Mouse (Mus musculus): ENCODE results near the gene Nlk. TPM values are rescaled to one million over a fixed set of nuclear protein-coding genes. Genes with fewer than 3 reads are reported as not detected.
A peak's percentile ranks its signal among the peaks of the same experiment; 100 is the strongest.

The Nlk gene
- polyA plus RNA-seq, 1 experiment from 2014 or later, result 25.8 TPM

- 35% methylated on average over 6 of the region's 6 CpGs for WGBS
- no peak for DNase-seq (ENCODE audit: low spot score, missing footprints)
- Histone ChIP-seq H3K4me2 (peak overlapping the region; percentile 62), H3K27me3 (ENCODE audit: control insufficient read depth, insufficient read depth, low read length) (no peaks in the 10 kb centered on the region), H3K36me3 (ENCODE audit: control insufficient read depth, insufficient read depth, low read length) (no peaks in the 10 kb centered on the region), H3K27ac (ENCODE audit: low read depth, low read length) (0 out of 2 replicates have a peak overlapping the region, but pooled peaks have one; percentile 17), H3K4me3 (ENCODE audit: low read depth, low read length) (peak overlapping the region; percentile 69), H3K4me1 (ENCODE audit: control insufficient read depth, insufficient read depth, low read length) (peaks cover 12% of the 10 kb centered on the region), H3K9me3 (ENCODE audit: control insufficient read depth, low read length) (no peaks in the 10 kb centered on the region), H3K9ac (ENCODE audit: low read length) (peak overlapping the region; percentile 60)
- peak; percentile 47 for ATAC-seq (ENCODE audit: low FRiP score)
Measured at GRCm38 (mm10) chr11:78551059-78551398, 146.1 kb downstream of the Nlk start.

- H3K27ac ChIP-seq (ENCODE audit: low read depth, low read length), result peak within 1 kb of the TSS; percentile 72
Measured at GRCm38 (mm10) chr11:78550168-78551058, 146.8 kb downstream of the Nlk start, which contains the start of gene Tmem97. Tmem97 (minus strand) TSS chr11:78550777.

GRCm38 (mm10) chr11:78549491-78549987, 147.6 kb downstream of the Nlk start:
- peak overlapping the region; percentile 75 for H3K9ac ChIP-seq (ENCODE audit: low read length)
- no peak for DNase-seq (ENCODE audit: low spot score, missing footprints)
- H3K4me3 ChIP-seq (ENCODE audit: low read depth, low read length), result peak overlapping the region; percentile 69
- H3K36me3 ChIP-seq (ENCODE audit: control insufficient read depth, insufficient read depth, low read length), result no peaks in the 10 kb centered on the region
- no peaks in the 10 kb centered on the region for H3K27me3 ChIP-seq (ENCODE audit: control insufficient read depth, insufficient read depth, low read length)
- whole genome bisulfite sequencing, result 12% methylated on average over 5 of the region's 5 CpGs
- H3K4me1 ChIP-seq (ENCODE audit: control insufficient read depth, insufficient read depth, low read length), result peaks cover 12% of the 10 kb centered on the region
- no peak for ATAC-seq (ENCODE audit: low FRiP score)
- no peaks in the 10 kb centered on the region for H3K9me3 ChIP-seq (ENCODE audit: control insufficient read depth, low read length)
- no peak overlapping the region for H3K27ac ChIP-seq (ENCODE audit: low read depth, low read length)
- H3K4me2 ChIP-seq, result peak overlapping the region; percentile 62

More at GRCm38 (mm10) chr11:78550168-78551058, 146.8 kb downstream of the Nlk start, which contains the start of gene Tmem97:
- H3K36me3 ChIP-seq (ENCODE audit: control insufficient read depth, insufficient read depth, low read length), result no peaks in the 10 kb centered on the region
- no peaks in the 10 kb centered on the region for H3K9me3 ChIP-seq (ENCODE audit: control insufficient read depth, low read length)
- H3K4me3 ChIP-seq (ENCODE audit: low read depth, low read length), result peak within 1 kb of the TSS; percentile 69
- peak within 1 kb of the TSS; percentile 62 for H3K4me2 ChIP-seq
- no peaks in the 10 kb centered on the region for H3K27me3 ChIP-seq (ENCODE audit: control insufficient read depth, insufficient read depth, low read length)
- DNase-seq (ENCODE audit: low spot score, missing footprints) (peak; percentile 98), ATAC-seq (ENCODE audit: low FRiP score) (peak; percentile 100)
- peaks cover 12% of the 10 kb centered on the region for H3K4me1 ChIP-seq (ENCODE audit: control insufficient read depth, insufficient read depth, low read length)
- WGBS, result under 1% methylated on average over 60 of the region's 60 CpGs
- H3K9ac ChIP-seq (ENCODE audit: low read length), result peak within 1 kb of the TSS; percentile 75

DNA sequence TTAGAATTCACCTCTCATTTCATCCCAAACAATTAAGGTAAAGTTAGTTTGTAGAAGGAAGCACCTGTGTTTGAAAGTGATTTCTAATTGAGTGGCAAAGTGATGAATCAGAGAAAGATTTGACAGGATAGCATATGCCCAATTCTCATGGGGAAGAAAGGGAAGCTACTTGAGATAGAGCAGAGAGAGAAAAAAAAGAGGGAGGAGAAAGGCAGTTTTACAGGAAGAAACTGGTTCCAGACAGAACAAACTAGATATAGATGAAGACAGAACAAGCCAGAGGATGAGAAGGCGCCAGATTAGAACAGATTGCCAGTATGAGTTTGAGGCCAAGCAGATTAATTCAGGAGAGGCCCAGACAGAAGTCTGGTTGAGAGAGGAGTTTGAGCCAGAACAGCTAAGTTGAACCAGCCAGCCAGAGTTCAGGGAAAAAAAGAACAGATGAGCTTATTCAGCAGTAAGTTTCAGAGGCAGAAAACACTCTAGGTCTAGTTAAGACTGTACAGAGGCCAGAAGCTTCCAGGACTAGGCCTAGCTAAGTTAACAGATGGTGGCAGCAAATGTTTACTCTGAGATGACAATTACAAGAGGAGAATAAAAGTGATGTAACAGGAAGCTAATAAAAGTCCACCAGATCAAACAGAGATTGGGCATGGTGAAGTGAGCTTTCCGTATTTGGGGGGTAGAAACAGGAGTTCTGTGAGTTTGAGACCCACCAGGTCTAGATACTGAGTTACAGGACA, 149.3 kb downstream of the Nlk start:
- H3K9ac ChIP-seq (ENCODE audit: low read length), result no peak overlapping the region
- no peaks in the 10 kb centered on the region for H3K9me3 ChIP-seq (ENCODE audit: control insufficient read depth, low read length)
- H3K4me1 ChIP-seq (ENCODE audit: control insufficient read depth, insufficient read depth, low read length), result peaks cover 12% of the 10 kb centered on the region
- WGBS, result 90% methylated on average over 2 of the region's 2 CpGs
- no peaks in the 10 kb centered on the region for H3K27me3 ChIP-seq (ENCODE audit: control insufficient read depth, insufficient read depth, low read length)
- no peak overlapping the region for H3K4me3 ChIP-seq (ENCODE audit: low read depth, low read length)
- no peak overlapping the region for H3K27ac ChIP-seq (ENCODE audit: low read depth, low read length)
- no peak overlapping the region for H3K4me2 ChIP-seq
- ATAC-seq (ENCODE audit: low FRiP score) (no peak), DNase-seq (ENCODE audit: low spot score, missing footprints) (no peak)
- peaks cover 4% of the 10 kb centered on the region; the same call in 1 of the 2 replicates for H3K36me3 ChIP-seq (ENCODE audit: control insufficient read depth, insufficient read depth, low read length)

DNA sequence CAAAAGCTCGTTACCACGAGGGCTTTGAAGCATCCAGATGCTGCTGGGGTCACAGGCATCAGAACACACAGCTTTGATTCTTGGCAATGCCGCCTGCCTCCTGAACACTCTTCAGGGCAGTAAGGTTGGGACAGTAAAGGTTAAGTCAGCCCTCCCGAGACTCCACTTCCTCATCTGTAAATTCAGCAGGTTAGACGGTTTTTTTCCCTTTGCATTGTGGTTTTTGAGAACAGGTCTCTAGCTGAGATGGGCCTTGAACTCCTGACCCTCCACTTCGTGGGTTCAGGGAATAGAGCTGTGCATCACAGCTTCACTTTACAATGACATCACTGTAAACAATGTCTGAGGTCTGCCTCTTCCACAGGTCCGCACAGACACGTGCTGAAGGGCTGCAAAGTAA, 152.0 kb downstream of the Nlk start:
- H3K27ac ChIP-seq (ENCODE audit: low read depth, low read length), result no peak overlapping the region
- no peak overlapping the region for H3K4me2 ChIP-seq
- DNase-seq (ENCODE audit: low spot score, missing footprints) (no peak), ATAC-seq (ENCODE audit: low FRiP score) (no peak)
- H3K9me3 ChIP-seq (ENCODE audit: control insufficient read depth, low read length), result no peaks in the 10 kb centered on the region
- H3K4me1 ChIP-seq (ENCODE audit: control insufficient read depth, insufficient read depth, low read length), result peaks cover 12% of the 10 kb centered on the region
- no peak overlapping the region for H3K9ac ChIP-seq (ENCODE audit: low read length)
- H3K4me3 ChIP-seq (ENCODE audit: low read depth, low read length), result no peak overlapping the region
- H3K27me3 ChIP-seq (ENCODE audit: control insufficient read depth, insufficient read depth, low read length), result no peaks in the 10 kb centered on the region
- 77% methylated on average over 8 of the region's 8 CpGs for whole genome bisulfite sequencing
- H3K36me3 ChIP-seq (ENCODE audit: control insufficient read depth, insufficient read depth, low read length), result peaks cover 6% of the 10 kb centered on the region; the same call in 1 of the 2 replicates

GRCm38 (mm10) chr11:78544449-78545111, 152.6 kb downstream of the Nlk start:
- ATAC-seq (ENCODE audit: low FRiP score) (no peak), DNase-seq (ENCODE audit: low spot score, missing footprints) (no peak)
- Histone ChIP-seq H3K36me3 (ENCODE audit: control insufficient read depth, insufficient read depth, low read length) (peaks cover 8% of the 10 kb centered on the region; the same call in 1 of the 2 replicates), H3K4me1 (ENCODE audit: control insufficient read depth, insufficient read depth, low read length) (peaks cover 11% of the 10 kb centered on the region), H3K4me2 (no peak overlapping the region), H3K9me3 (ENCODE audit: control insufficient read depth, low read length) (no peaks in the 10 kb centered on the region), H3K9ac (ENCODE audit: low read length) (no peak overlapping the region), H3K4me3 (ENCODE audit: low read depth, low read length) (no peak overlapping the region), H3K27me3 (ENCODE audit: control insufficient read depth, insufficient read depth, low read length) (no peaks in the 10 kb centered on the region), H3K27ac (ENCODE audit: low read depth, low read length) (no peak overlapping the region)
- 97% methylated on average over 7 of the region's 7 CpGs for WGBS

DNA sequence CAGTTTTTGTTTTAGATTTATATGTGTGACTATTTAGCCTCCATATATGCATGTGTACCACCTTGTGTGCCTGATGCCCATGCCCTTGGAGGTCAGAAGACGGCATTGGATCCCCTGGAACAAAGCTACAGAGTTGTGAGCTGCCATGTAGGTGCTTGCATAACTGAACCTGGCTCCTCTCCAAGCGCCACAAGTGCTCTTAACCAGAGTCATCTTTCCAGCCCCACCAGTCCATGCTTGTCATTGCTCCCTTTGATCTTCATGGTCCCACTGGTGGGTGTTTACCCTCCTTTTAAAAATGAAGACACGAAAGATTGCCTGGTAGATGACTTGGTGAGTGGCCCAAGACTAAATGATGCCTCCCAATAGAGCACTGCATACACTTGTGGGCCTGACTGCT, 156.8 kb downstream of the Nlk start:
- H3K9me3 ChIP-seq (ENCODE audit: control insufficient read depth, low read length), result no peaks in the 10 kb centered on the region
- WGBS, result 92% methylated on average over 3 of the region's 3 CpGs
- no peak overlapping the region for H3K9ac ChIP-seq (ENCODE audit: low read length)
- no peak overlapping the region for H3K27ac ChIP-seq (ENCODE audit: low read depth, low read length)
- H3K4me3 ChIP-seq (ENCODE audit: low read depth, low read length), result no peak overlapping the region
- H3K27me3 ChIP-seq (ENCODE audit: control insufficient read depth, insufficient read depth, low read length), result no peaks in the 10 kb centered on the region
- H3K4me2 ChIP-seq, result no peak overlapping the region
- H3K36me3 ChIP-seq (ENCODE audit: control insufficient read depth, insufficient read depth, low read length), result peaks cover 11% of the 10 kb centered on the region; the same call in 1 of the 2 replicates
- DNase-seq (ENCODE audit: low spot score, missing footprints) (no peak), ATAC-seq (ENCODE audit: low FRiP score) (no peak)
- peaks cover 9% of the 10 kb centered on the region for H3K4me1 ChIP-seq (ENCODE audit: control insufficient read depth, insufficient read depth, low read length)

- ATAC-seq (ENCODE audit: low FRiP score) (peak; percentile 4), DNase-seq (ENCODE audit: low spot score, missing footprints) (no peak)
- peaks cover 5% of the 10 kb centered on the region; the same call in 1 of the 2 replicates for H3K36me3 ChIP-seq (ENCODE audit: control insufficient read depth, insufficient read depth, low read length)
- peak overlapping the region; percentile 59 for H3K27ac ChIP-seq (ENCODE audit: low read depth, low read length)
- no peaks in the 10 kb centered on the region for H3K9me3 ChIP-seq (ENCODE audit: control insufficient read depth, low read length)
- 5% methylated on average over 14 of the region's 14 CpGs for WGBS
- peak overlapping the region; percentile 80 for H3K9ac ChIP-seq (ENCODE audit: low read length)
- H3K4me1 ChIP-seq (ENCODE audit: control insufficient read depth, insufficient read depth, low read length), result peaks cover 17% of the 10 kb centered on the region
- H3K27me3 ChIP-seq (ENCODE audit: control insufficient read depth, insufficient read depth, low read length), result no peaks in the 10 kb centered on the region
- peak overlapping the region; percentile 92 for H3K4me2 ChIP-seq
- peak overlapping the region; percentile 82 for H3K4me3 ChIP-seq (ENCODE audit: low read depth, low read length)
Measured at GRCm38 (mm10) chr11:78536690-78537084, 160.5 kb downstream of the Nlk start.
